Mouse (Mus musculus) midbrain, embryonic 15.5 days (tissue): Measurements from ENCODE around the gene Haus7. TPM values are rescaled to one million over a fixed set of nuclear protein-coding genes. Genes with fewer than 3 reads are reported as not detected.
"Not testable (repeated sequence)": the region's sequence is repeated elsewhere in the genome, so short reads cannot be mapped to it uniquely, and the experiment has no call there.

Experiments used
- ATAC-seq: fragments of 200-750 bp; cut with Nextera tagmentation; replicated peaks from 2 replicates; pipeline ENCODE4 v1.8.0; 2017; ENCODE audit warnings: moderate TSS enrichment
- H3K27ac ChIP-seq: fragments of 300-500 bp; sonication (generic); 2 replicates; pipeline ENCODE4 v1.5.1; 2015; ENCODE audit warnings: mild to moderate bottlenecking, inconsistent platforms
- H3K27me3 ChIP-seq: fragments of 300-500 bp; sonication (generic); replicated peaks from 2 replicates; pipeline ENCODE4 v1.6.1; 2015; ENCODE audit warnings: inconsistent platforms
- H3K36me3 ChIP-seq: fragments of 300-500 bp; sonication (generic); replicated peaks from 2 replicates; pipeline ENCODE4 v1.6.1; 2015; ENCODE audit warnings: inconsistent platforms
- H3K4me1 ChIP-seq: fragments of 300-500 bp; sonication (generic); 2 replicates; pipeline ENCODE4 v1.6.1; 2015; ENCODE audit warnings: inconsistent platforms
- H3K4me2 ChIP-seq: fragments of 300-500 bp; sonication (generic); 2 replicates; pipeline ENCODE4 v1.6.1; 2015; ENCODE audit warnings: inconsistent platforms, mild to moderate bottlenecking, moderate library complexity
- H3K4me3 ChIP-seq: fragments of 300-500 bp; sonication (generic); 2 replicates; pipeline ENCODE4 v1.5.1; 2015; ENCODE audit warnings: mild to moderate bottlenecking, inconsistent platforms
- H3K9ac ChIP-seq: fragments of 300-500 bp; sonication (generic); 2 replicates; pipeline ENCODE4 v1.6.1; 2015; ENCODE audit warnings: mild to moderate bottlenecking, inconsistent platforms
- H3K9me3 ChIP-seq: fragments of 300-500 bp; sonication (generic); 2 replicates; pipeline ENCODE4 v1.6.1; 2016; ENCODE audit warnings: inconsistent platforms
- WGBS: fragments of 180-500 bp; shearing (Covaris S2); methylation state at CpG from one replicate; pipeline ENCODE4 v1.1.7; 2015; ENCODE audit warnings: mixed read lengths; 5-methylcytosine and 5-hydroxymethylcytosine counted together
- polyA plus RNA-seq: library from polyadenylated mRNA; unstranded; fragments of >200 nt; fragmentation: Nextera tagmentation; extraction: Ambion mirVana; gene quantifications from 2 replicates; pipeline ENCODE4 v1.2.1, GENCODE M21; 2015

The Haus7 gene
- 75.5 and 76.1 TPM in 2 replicates for polyA plus RNA-seq

- WGBS = 19% methylated on average over 26 of the region's 26 CpGs
- Histone ChIP-seq H3K27ac (no peak within 1 kb of the TSS), H3K36me3 (no peaks in the 10 kb centered on the region), H3K27me3 (no peaks in the 10 kb centered on the region), H3K4me1 (peaks cover 7% of the 10 kb centered on the region), H3K4me2 (peak within 1 kb of the TSS; percentile 52), H3K9ac (peak within 1 kb of the TSS; percentile 43), H3K9me3 (no peaks in the 10 kb centered on the region), H3K4me3 (peak within 1 kb of the TSS; percentile 56)
- ATAC-seq = peak; percentile 100
These were observed at the start of gene Haus7 for GRCm38 (mm10) chrX:73458877-73459392. Haus7 (minus strand) TSS chrX:73459044.

GRCm38 (mm10) chrX:73506577-73506976, 47.7 kb upstream of the Haus7 start:
- Histone ChIP-seq H3K4me1 (no peaks in the 10 kb centered on the region), H3K4me3 (no peak overlapping the region), H3K4me2 (no peak overlapping the region), H3K9me3 (no peaks in the 10 kb centered on the region), H3K27ac (no peak overlapping the region), H3K36me3 (no peaks in the 10 kb centered on the region), H3K27me3 (no peaks in the 10 kb centered on the region), H3K9ac (no peak overlapping the region)
- ATAC-seq = no peak
- 72% methylated on average over 4 of the region's 4 CpGs for WGBS

- Histone ChIP-seq H3K4me3 (no peak overlapping the region), H3K9me3 (no peaks in the 10 kb centered on the region), H3K4me1 (no peaks in the 10 kb centered on the region), H3K4me2 (no peak overlapping the region), H3K9ac (no peak overlapping the region), H3K36me3 (no peaks in the 10 kb centered on the region), H3K27ac (no peak overlapping the region), H3K27me3 (no peaks in the 10 kb centered on the region)
- ATAC-seq = no peak
- whole genome bisulfite sequencing = 70% methylated on average over 5 of the region's 5 CpGs
These were observed 46.4 kb upstream of the Haus7 start for GRCm38 (mm10) chrX:73505130-73505735.

GRCm38 (mm10) chrX:73496746-73497145, 37.9 kb upstream of the Haus7 start:
- H3K27ac ChIP-seq = no peak overlapping the region
- no peak for ATAC-seq
- WGBS = 69% methylated on average over 4 of the region's 4 CpGs
- no peaks in the 10 kb centered on the region for H3K27me3 ChIP-seq
- H3K4me3 ChIP-seq = no peak overlapping the region
- H3K4me2 ChIP-seq = no peak overlapping the region
- H3K4me1 ChIP-seq = no peaks in the 10 kb centered on the region
- H3K36me3 ChIP-seq = no peaks in the 10 kb centered on the region
- H3K9ac ChIP-seq = no peak overlapping the region
- H3K9me3 ChIP-seq = no peaks in the 10 kb centered on the region

GRCm38 (mm10) chrX:73493567-73493966, 34.7 kb upstream of the Haus7 start:
- H3K36me3 ChIP-seq, H3K27me3 ChIP-seq, ATAC-seq, H3K4me3 ChIP-seq, H3K9me3 ChIP-seq, H3K4me2 ChIP-seq, H3K4me1 ChIP-seq, H3K27ac ChIP-seq, H3K9ac ChIP-seq: not testable (repeated sequence)
- WGBS = 8% methylated on average over 1 of the region's 2 CpGs

GRCm38 (mm10) chrX:73490804-73491203, 32.0 kb upstream of the Haus7 start:
- H3K9ac ChIP-seq = no peak overlapping the region
- 87% methylated on average over 3 of the region's 3 CpGs for WGBS
- no peak overlapping the region for H3K27ac ChIP-seq
- no peak overlapping the region for H3K4me3 ChIP-seq
- H3K4me1 ChIP-seq = no peaks in the 10 kb centered on the region
- H3K27me3 ChIP-seq = no peaks in the 10 kb centered on the region
- H3K9me3 ChIP-seq = no peaks in the 10 kb centered on the region
- H3K36me3 ChIP-seq = no peaks in the 10 kb centered on the region
- ATAC-seq = no peak
- no peak overlapping the region for H3K4me2 ChIP-seq

GRCm38 (mm10) chrX:73490186-73490585, 31.3 kb upstream of the Haus7 start:
- Histone ChIP-seq H3K4me3 (no peak overlapping the region), H3K4me2 (no peak overlapping the region), H3K36me3 (no peaks in the 10 kb centered on the region), H3K4me1 (no peaks in the 10 kb centered on the region), H3K9ac (no peak overlapping the region), H3K9me3 (no peaks in the 10 kb centered on the region), H3K27me3 (no peaks in the 10 kb centered on the region), H3K27ac (no peak overlapping the region)
- 81% methylated on average over 4 of the region's 4 CpGs for WGBS
- no peak for ATAC-seq

- Histone ChIP-seq H3K4me1 (no peaks in the 10 kb centered on the region), H3K27me3 (no peaks in the 10 kb centered on the region), H3K27ac (no peak overlapping the region), H3K9ac (no peak overlapping the region), H3K4me2 (no peak overlapping the region), H3K36me3 (no peaks in the 10 kb centered on the region), H3K9me3 (no peaks in the 10 kb centered on the region), H3K4me3 (no peak overlapping the region)
- ATAC-seq = no peak
- WGBS = 72% methylated on average over 5 of the region's 5 CpGs
These were observed 28.1 kb upstream of the Haus7 start for GRCm38 (mm10) chrX:73486920-73487319.

- H3K9me3 ChIP-seq = no peaks in the 10 kb centered on the region
- H3K36me3 ChIP-seq = no peaks in the 10 kb centered on the region
- H3K4me2 ChIP-seq = no peak overlapping the region
- H3K4me3 ChIP-seq = no peak overlapping the region
- no peak overlapping the region for H3K27ac ChIP-seq
- WGBS = 88% methylated on average over 4 of the region's 4 CpGs
- H3K27me3 ChIP-seq = no peaks in the 10 kb centered on the region
- ATAC-seq = no peak
- H3K9ac ChIP-seq = no peak overlapping the region
- no peaks in the 10 kb centered on the region for H3K4me1 ChIP-seq
These were observed 26.0 kb upstream of the Haus7 start for GRCm38 (mm10) chrX:73484870-73485269.

GRCm38 (mm10) chrX:73484076-73484475, 25.2 kb upstream of the Haus7 start:
- no peak for ATAC-seq
- no peak overlapping the region for H3K4me2 ChIP-seq
- H3K27me3 ChIP-seq = no peaks in the 10 kb centered on the region
- H3K9ac ChIP-seq = no peak overlapping the region
- no peaks in the 10 kb centered on the region for H3K9me3 ChIP-seq
- WGBS = 82% methylated on average over 1 of the region's 1 CpGs
- no peak overlapping the region for H3K27ac ChIP-seq
- H3K36me3 ChIP-seq = no peaks in the 10 kb centered on the region
- H3K4me3 ChIP-seq = no peak overlapping the region
- H3K4me1 ChIP-seq = no peaks in the 10 kb centered on the region

GRCm38 (mm10) chrX:73483484-73483810, 24.6 kb upstream of the Haus7 start, which contains the start of gene Bgn:
Bgn (plus strand) TSS chrX:73483602.
- Histone ChIP-seq H3K9me3 (no peaks in the 10 kb centered on the region), H3K27me3 (no peaks in the 10 kb centered on the region), H3K9ac (no peak within 1 kb of the TSS), H3K27ac (no peak within 1 kb of the TSS), H3K4me3 (no peak within 1 kb of the TSS), H3K4me1 (no peaks in the 10 kb centered on the region), H3K36me3 (no peaks in the 10 kb centered on the region), H3K4me2 (0 out of 2 replicates have a peak within 1 kb of the TSS, but pooled peaks have one; percentile 13)
- 39% methylated on average over 13 of the region's 14 CpGs for WGBS
- ATAC-seq = no peak

- H3K4me1 ChIP-seq = no peaks in the 10 kb centered on the region
- H3K4me2 ChIP-seq = 0 out of 2 replicates have a peak overlapping the region, but pooled peaks have one; percentile 13
- H3K4me3 ChIP-seq = no peak overlapping the region
- H3K36me3 ChIP-seq = no peaks in the 10 kb centered on the region
- no peak overlapping the region for H3K27ac ChIP-seq
- 51% methylated on average over 3 of the region's 4 CpGs for WGBS
- ATAC-seq = no peak
- H3K27me3 ChIP-seq = no peaks in the 10 kb centered on the region
- H3K9ac ChIP-seq = no peak overlapping the region
- no peaks in the 10 kb centered on the region for H3K9me3 ChIP-seq
These were observed 24.0 kb upstream of the Haus7 start for GRCm38 (mm10) chrX:73482643-73483483.
